Mouse (Mus musculus): Measurements from ENCODE around the gene Nedd4. TPM values are rescaled to one million over a fixed set of nuclear protein-coding genes. Genes with fewer than 3 reads are reported as not detected.

Gene Nedd4
- polyA plus RNA-seq, 1 experiment from 2014 or later: 605 TPM

DNA sequence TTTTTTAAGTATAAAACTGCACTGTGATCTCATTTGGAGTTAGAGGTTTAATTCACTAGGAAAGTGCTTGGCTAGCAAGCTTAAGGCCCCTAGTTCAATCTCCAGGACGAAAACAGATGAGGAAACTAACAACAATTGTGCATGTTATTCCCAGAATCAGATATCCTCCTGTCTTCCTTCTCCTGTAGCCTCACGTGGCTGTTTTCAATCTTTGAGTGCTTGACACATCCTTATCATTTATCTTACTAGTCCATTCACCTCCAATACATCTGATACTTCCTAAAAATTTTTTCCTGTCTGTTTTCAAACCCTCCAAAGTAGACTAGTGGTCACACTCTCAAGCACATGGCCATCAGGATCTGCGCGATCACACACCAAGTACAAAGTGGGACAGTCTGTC, 57.0 kb downstream of the Nedd4 start:
- no peaks in the 10 kb centered on the region for H3K4me1 ChIP-seq
- H3K4me3 ChIP-seq: no peak overlapping the region
- WGBS: 90% methylated on average over 4 of the region's 4 CpGs
- DNase-seq (ENCODE audit: low spot score): no peak
- no peak overlapping the region for H3K27ac ChIP-seq (replicated peaks)
- peaks cover 100% of the 10 kb centered on the region for H3K36me3 ChIP-seq
- no peaks in the 10 kb centered on the region for H3K9me3 ChIP-seq (replicated peaks)
- no peaks in the 10 kb centered on the region for H3K27me3 ChIP-seq (ENCODE audit: low read depth, poor library complexity, severe bottlenecking)

DNA sequence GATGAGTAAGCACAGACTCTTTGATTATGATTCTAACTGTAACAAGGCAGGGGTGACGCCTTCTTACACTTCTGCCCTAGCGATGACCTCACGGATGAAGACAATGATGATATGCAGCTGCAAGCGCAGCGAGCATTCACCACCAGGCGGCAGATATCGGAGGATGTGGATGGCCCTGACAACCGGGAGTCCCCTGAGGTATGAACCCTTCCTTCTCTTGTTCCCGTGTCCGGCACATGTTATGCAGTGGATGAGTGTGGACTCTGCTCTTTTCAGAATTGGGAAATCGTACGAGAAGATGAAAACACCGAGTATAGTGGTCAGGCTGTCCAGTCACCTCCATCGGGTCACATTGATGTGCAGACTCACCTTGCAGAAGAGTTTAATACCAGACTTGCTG, 59.1 kb downstream of the Nedd4 start:
- Histone ChIP-seq H3K9me3 (replicated peaks) (no peaks in the 10 kb centered on the region), H3K27ac (replicated peaks) (no peak overlapping the region), H3K4me3 (no peak overlapping the region), H3K36me3 (peaks cover 100% of the 10 kb centered on the region), H3K27me3 (ENCODE audit: low read depth, poor library complexity, severe bottlenecking) (no peaks in the 10 kb centered on the region), H3K4me1 (no peaks in the 10 kb centered on the region)
- DNase-seq (ENCODE audit: low spot score): no peak
- 92% methylated on average over 14 of the region's 14 CpGs for WGBS

DNA sequence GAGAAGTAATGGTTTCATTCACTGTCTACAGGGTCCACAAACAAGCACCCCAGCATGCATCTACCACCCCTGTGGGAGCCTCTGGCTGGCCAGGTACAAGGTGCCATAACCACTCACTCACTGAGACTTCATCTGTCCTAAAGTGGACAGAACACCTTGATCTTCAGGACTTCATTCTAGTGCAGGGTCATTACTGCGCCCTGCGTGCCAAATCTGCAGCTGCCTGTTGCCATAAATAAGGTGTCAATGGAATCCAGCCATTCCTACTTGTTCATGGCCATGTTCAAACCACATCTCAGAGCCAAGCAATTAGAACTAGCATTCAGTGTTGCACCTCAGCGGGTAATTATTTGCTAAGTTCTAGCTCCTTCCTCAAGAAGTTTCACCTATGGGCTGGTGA, 60.5 kb downstream of the Nedd4 start:
- no peaks in the 10 kb centered on the region for H3K27me3 ChIP-seq (ENCODE audit: low read depth, poor library complexity, severe bottlenecking)
- 97% methylated on average over 3 of the region's 3 CpGs for WGBS
- no peak overlapping the region for H3K4me3 ChIP-seq
- peaks cover 100% of the 10 kb centered on the region for H3K36me3 ChIP-seq
- H3K27ac ChIP-seq (replicated peaks): no peak overlapping the region
- H3K9me3 ChIP-seq (replicated peaks): no peaks in the 10 kb centered on the region
- no peaks in the 10 kb centered on the region for H3K4me1 ChIP-seq
- no peak for DNase-seq (ENCODE audit: low spot score)

DNA sequence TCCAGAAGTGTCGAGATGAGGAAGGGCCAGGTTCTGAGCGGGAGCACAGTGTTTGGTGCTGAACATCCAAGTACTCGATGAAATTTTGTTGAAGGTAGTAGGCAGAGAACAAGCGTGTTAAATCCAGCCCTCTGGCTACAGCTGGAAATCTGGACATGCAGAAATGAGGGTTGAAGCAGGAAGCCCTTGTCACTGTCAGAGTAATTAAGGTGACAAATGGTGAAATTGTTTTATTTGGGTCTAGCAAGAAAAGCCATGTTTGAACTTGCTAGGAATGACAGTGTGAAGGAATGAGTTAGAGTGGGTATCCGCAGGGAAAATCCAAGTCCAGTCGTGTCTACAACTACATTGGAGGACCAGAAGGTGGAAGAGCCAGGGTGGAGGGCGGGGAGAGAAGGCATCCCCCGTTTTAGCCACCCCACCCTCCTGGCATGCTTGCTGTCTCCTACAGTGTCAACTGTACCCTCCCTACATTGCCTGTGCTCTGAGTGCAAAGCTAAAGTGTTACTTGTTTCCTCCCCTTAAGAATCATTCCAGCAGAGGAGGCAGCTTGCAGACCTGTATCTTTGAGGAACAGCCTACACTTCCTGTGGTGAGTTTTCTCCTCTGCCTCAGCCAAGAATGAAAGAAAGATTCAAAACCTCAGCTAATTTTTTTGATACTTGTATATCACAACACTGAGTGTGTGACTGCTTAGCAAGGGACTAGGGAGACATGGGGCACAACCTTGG, 62.5 kb downstream of the Nedd4 start:
- H3K36me3 ChIP-seq: peaks cover 100% of the 10 kb centered on the region
- H3K27me3 ChIP-seq (ENCODE audit: low read depth, poor library complexity, severe bottlenecking): no peaks in the 10 kb centered on the region
- WGBS: 89% methylated on average over 8 of the region's 8 CpGs
- H3K4me3 ChIP-seq: no peak overlapping the region
- no peaks in the 10 kb centered on the region for H3K4me1 ChIP-seq
- H3K9me3 ChIP-seq (replicated peaks): no peaks in the 10 kb centered on the region
- no peak overlapping the region for H3K27ac ChIP-seq (replicated peaks)
- no peak for DNase-seq (ENCODE audit: low spot score)

DNA sequence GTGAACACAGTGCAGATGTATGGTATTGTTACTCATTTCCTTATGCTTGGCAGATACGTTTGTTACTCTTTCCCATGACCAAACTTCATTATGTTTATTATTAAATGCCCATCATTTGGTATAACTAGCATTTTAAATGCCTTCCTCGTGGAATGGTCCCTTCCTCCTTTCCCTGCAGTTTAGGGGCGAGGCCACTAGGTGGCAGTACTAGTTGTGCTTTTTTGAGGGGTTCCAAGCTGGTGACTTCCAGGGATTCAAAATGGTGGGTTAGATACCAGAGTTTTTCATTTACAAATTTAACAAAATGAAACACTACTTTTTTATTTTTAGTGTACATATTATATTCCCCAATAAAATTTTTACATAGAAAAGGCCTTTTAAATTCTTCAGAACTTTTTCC, 71.8 kb downstream of the Nedd4 start:
- peak; percentile 69 for DNase-seq (ENCODE audit: low spot score)
- Histone ChIP-seq H3K36me3 (peaks cover 99% of the 10 kb centered on the region), H3K9me3 (replicated peaks) (no peaks in the 10 kb centered on the region), H3K27me3 (ENCODE audit: low read depth, poor library complexity, severe bottlenecking) (no peaks in the 10 kb centered on the region), H3K4me1 (no peaks in the 10 kb centered on the region), H3K4me3 (no peak overlapping the region), H3K27ac (replicated peaks) (no peak overlapping the region)
- WGBS: 53% methylated on average over 3 of the region's 3 CpGs

DNA sequence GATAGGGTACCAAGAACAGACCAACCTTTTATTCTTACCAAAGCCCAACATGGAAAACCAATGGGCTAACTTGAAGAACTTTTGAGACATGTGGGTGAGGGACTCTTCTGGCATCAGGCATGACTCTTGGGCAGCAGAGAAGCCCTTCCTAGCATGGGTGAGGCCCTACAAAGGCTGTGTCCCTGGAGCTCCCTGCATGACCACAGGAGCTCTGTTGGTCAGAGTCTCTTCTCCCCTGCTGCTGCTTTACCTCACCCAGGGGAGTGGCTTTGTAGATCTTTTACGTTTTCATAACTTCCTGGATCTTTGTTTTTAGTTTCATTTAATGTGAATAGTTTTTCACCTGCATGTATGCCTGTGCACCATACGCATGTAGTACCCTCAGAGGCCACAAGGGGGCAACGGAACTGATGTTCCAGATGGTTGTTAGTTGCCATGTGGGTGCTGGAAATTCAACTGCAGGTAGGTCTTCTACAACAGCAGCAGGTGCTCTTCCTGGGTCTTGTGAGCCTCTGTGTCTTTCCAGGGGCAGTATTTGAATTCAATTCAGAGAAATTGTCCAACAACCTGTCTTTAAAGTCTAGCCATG, 73.8 kb downstream of the Nedd4 start:
- no peaks in the 10 kb centered on the region for H3K27me3 ChIP-seq (ENCODE audit: low read depth, poor library complexity, severe bottlenecking)
- WGBS: 65% methylated on average over 3 of the region's 3 CpGs
- peaks cover 99% of the 10 kb centered on the region for H3K36me3 ChIP-seq
- H3K4me1 ChIP-seq: no peaks in the 10 kb centered on the region
- H3K9me3 ChIP-seq (replicated peaks): no peaks in the 10 kb centered on the region
- no peak overlapping the region for H3K4me3 ChIP-seq
- peak; percentile 67 for DNase-seq (ENCODE audit: low spot score)
- no peak overlapping the region for H3K27ac ChIP-seq (replicated peaks)

DNA sequence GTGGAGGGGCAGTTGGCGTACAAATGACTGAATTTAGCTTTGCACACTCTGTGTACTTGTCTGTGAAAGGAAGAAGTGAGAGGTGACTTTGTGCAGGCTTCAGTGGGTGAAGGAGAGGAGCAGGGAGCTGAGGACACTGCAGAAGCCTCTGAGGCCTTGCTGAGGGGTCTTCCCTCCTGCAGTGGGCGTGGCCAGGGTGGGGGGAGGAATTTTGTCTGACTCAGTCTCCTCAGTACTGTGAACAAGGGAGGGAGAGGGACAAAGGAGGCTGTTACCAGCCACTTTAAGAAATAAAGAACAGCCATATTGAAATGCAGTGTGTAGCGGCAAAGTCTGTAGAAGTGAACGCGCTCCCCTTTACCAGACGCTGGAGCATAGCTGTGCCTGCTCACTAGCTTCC, 79.1 kb downstream of the Nedd4 start:
- no peak overlapping the region for H3K4me3 ChIP-seq
- DNase-seq (ENCODE audit: low spot score): no peak
- no peak overlapping the region for H3K27ac ChIP-seq (replicated peaks)
- peaks cover 100% of the 10 kb centered on the region for H3K36me3 ChIP-seq
- 95% methylated on average over 6 of the region's 6 CpGs for WGBS
- H3K9me3 ChIP-seq (replicated peaks): no peaks in the 10 kb centered on the region
- no peaks in the 10 kb centered on the region for H3K27me3 ChIP-seq (ENCODE audit: low read depth, poor library complexity, severe bottlenecking)
- H3K4me1 ChIP-seq: no peaks in the 10 kb centered on the region

DNA sequence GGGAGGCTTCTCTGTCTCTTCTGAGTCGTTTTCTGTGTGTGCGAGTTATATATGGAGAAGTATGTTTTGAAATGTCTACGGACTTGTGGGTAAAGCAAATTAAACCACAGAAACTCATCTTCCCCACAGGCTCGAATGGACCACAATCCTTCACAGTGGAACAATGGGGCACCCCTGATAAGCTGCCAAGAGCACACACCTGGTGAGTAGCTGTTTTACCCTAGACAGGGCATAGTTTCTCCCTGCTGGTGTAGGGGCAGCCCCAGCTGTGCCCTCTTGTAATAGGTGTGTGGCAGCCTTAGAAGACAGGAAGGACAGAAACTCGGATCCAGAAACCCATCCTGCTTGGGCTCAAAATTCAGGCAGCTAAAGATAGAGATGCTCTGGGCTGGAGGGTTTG, 84.1 kb downstream of the Nedd4 start:
- no peak for DNase-seq (ENCODE audit: low spot score)
- WGBS: 88% methylated on average over 5 of the region's 5 CpGs
- H3K36me3 ChIP-seq: peaks cover 91% of the 10 kb centered on the region

DNA sequence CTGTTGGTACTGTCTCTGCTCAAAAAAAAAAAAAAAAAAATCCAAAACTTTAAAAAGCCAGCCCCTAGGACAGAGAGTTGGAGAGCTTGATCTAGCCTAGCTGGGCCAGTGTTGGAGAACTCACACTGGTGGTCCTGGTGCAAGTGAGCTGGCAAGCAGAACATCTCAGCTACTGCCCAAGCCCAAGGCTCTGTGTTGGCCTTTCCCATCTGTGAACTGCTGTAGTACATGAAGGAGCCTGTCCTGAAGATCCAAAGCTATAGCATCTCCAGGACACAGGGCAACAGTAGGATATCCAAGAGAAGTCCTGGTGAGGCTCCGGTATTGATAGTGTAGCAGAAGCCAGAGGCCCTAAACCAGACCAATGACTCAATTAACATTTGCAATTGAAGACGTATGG, 88.1 kb downstream of the Nedd4 start:
- Histone ChIP-seq H3K36me3 (peaks cover 51% of the 10 kb centered on the region), H3K27me3 (ENCODE audit: low read depth, poor library complexity, severe bottlenecking) (no peaks in the 10 kb centered on the region), H3K27ac (replicated peaks) (no peak overlapping the region; the same call in 1 of the 2 replicates), H3K4me1 (peaks cover 16% of the 10 kb centered on the region), H3K4me3 (no peak overlapping the region), H3K9me3 (replicated peaks) (no peaks in the 10 kb centered on the region)
- peak; percentile 12 for DNase-seq (ENCODE audit: low spot score)
- 69% methylated on average over 2 of the region's 2 CpGs for whole genome bisulfite sequencing

More for the DNA sequence above, 84.1 kb downstream of the Nedd4 start:
- Histone ChIP-seq H3K4me3 (no peak overlapping the region), H3K9me3 (replicated peaks) (no peaks in the 10 kb centered on the region), H3K27ac (replicated peaks) (no peak overlapping the region), H3K27me3 (ENCODE audit: low read depth, poor library complexity, severe bottlenecking) (no peaks in the 10 kb centered on the region), H3K4me1 (no peaks in the 10 kb centered on the region)

DNA sequence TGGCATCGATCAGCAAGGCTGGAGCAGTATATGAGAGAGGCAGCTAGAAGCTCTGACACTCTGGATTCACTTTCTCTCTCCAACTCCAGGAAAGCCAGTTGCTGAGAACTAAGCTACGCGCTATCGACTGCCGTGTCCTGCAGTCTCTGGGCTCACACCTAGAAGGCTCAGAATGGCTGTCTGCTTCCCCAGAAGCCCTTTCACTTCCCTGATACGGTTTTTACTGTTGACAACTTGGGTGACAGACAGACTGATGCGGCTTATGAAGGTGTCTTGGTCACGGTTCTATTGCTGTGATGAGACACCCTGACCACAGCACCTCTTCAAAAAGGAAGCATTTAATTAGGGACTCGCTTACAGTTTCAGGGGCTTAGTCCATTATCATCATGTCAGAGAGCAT, 90.5 kb downstream of the Nedd4 start:
- Histone ChIP-seq H3K9me3 (replicated peaks) (no peaks in the 10 kb centered on the region), H3K27ac (replicated peaks) (no peak overlapping the region), H3K4me1 (peaks cover 19% of the 10 kb centered on the region), H3K36me3 (peaks cover 27% of the 10 kb centered on the region), H3K4me3 (no peak overlapping the region), H3K27me3 (ENCODE audit: low read depth, poor library complexity, severe bottlenecking) (no peaks in the 10 kb centered on the region)
- no peak for DNase-seq (ENCODE audit: low spot score)
- WGBS: 85% methylated on average over 9 of the region's 9 CpGs

DNA sequence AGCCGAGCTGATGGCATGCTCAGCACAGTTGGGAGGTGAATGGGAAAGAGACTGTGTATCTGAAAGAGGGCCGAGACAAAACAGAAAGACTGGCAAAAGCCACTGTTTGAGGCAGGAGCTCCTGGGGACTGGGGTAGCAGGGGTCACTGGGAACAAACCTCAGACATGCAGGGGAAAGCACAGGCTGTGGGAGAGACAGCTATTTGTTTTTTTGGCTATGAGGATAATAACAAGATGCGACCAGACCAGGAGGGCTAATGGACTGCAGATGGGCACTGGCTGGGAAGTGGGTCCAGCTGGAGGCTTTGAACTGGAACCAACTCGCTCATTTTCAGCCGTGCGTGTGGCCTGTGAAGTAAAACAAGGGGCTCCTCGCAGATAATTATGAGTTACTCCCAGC, 91.6 kb downstream of the Nedd4 start:
- Histone ChIP-seq H3K36me3 (peaks cover 16% of the 10 kb centered on the region), H3K27me3 (ENCODE audit: low read depth, poor library complexity, severe bottlenecking) (no peaks in the 10 kb centered on the region), H3K27ac (replicated peaks) (peak overlapping the region; percentile 49), H3K4me3 (no peak overlapping the region), H3K9me3 (replicated peaks) (no peaks in the 10 kb centered on the region), H3K4me1 (peaks cover 27% of the 10 kb centered on the region)
- peak; percentile 51 for DNase-seq (ENCODE audit: low spot score)
- WGBS: 35% methylated on average over 7 of the region's 7 CpGs

DNA sequence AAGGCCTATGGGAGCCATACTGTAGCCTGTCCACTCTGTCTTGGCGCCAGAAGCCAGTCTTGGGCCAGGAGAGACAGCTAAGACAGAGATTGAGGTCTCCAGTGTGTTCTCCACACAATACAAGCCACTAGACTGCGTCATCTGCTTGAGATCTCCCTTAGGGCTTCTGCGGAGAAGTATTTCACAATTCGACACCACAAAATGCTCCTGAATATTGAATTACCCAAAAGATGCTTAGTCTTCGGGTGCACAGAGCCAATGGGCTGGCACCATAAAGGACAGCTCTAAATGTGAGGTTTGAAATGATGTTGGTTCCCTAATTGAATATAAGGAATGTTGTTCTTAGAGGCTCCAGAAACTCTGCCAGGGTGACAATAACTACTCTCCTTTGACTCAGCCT, 95.0 kb downstream of the Nedd4 start:
- 81% methylated on average over 5 of the region's 5 CpGs for WGBS
- no peak overlapping the region for H3K4me3 ChIP-seq
- no peak for DNase-seq (ENCODE audit: low spot score)
- H3K4me1 ChIP-seq: peaks cover 30% of the 10 kb centered on the region
- H3K9me3 ChIP-seq (replicated peaks): no peaks in the 10 kb centered on the region
- H3K27me3 ChIP-seq (ENCODE audit: low read depth, poor library complexity, severe bottlenecking): no peaks in the 10 kb centered on the region
- no peak overlapping the region for H3K27ac ChIP-seq (replicated peaks)
- H3K36me3 ChIP-seq: no peaks in the 10 kb centered on the region

DNA sequence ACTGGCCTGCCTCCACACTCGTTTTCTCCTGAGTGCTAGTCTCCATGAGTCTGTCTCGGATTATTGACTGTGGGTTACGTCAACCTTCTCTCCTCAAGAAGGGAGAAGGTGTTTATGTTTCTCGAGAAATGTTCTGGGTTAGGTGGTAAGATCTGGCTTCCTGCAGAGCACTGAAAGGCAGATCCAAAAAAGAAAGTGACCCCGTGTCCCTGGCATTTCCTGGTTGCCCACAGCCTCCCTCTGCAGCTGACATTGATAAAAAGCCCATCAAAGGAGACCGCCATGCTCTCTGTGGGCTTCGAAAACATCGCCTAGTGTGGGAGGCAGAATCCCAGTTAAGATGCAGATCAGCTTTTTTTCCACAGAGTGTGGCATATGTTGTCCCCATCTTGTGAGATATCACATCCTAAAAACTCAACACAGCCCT, 96.6 kb downstream of the Nedd4 start:
- Histone ChIP-seq H3K27me3 (ENCODE audit: low read depth, poor library complexity, severe bottlenecking) (no peaks in the 10 kb centered on the region), H3K4me1 (peaks cover 24% of the 10 kb centered on the region), H3K36me3 (no peaks in the 10 kb centered on the region), H3K9me3 (replicated peaks) (no peaks in the 10 kb centered on the region), H3K27ac (replicated peaks) (no peak overlapping the region), H3K4me3 (no peak overlapping the region)
- WGBS: 65% methylated on average over 8 of the region's 8 CpGs
- DNase-seq (ENCODE audit: low spot score): no peak
